Mouse (Mus musculus) testis, adult 2 months (tissue): Measurements from ENCODE around the gene Ahcy. TPM values are rescaled to one million over a fixed set of nuclear protein-coding genes. Genes with fewer than 3 reads are reported as not detected.
A peak's percentile ranks its signal among the peaks of the same experiment; 100 is the strongest.
"Not testable (repeated sequence)": the region's sequence is repeated elsewhere in the genome, so short reads cannot be mapped to it uniquely, and the experiment has no call there.

ENCODE experiments used
- H3K27ac ChIP-seq: fragments of 200-500 bp; 2 replicates; pipeline ENCODE4 v1.5.1; 2012; ENCODE audit warnings: low read depth, low read length; ENCODE audit not compliant: control insufficient read depth, insufficient read depth
- H3K27me3 ChIP-seq: fragments of 200-500 bp; 2 replicates; pipeline ENCODE4 v1.6.1; 2012; ENCODE audit warnings: mild to moderate bottlenecking, low read length, moderate library complexity; ENCODE audit not compliant: control insufficient read depth, insufficient read depth
- H3K36me3 ChIP-seq: fragments of 200-500 bp; 2 replicates; pipeline ENCODE4 v1.6.1; 2012; ENCODE audit warnings: mild to moderate bottlenecking, low read length; ENCODE audit not compliant: control insufficient read depth, insufficient read depth
- H3K4me1 ChIP-seq: fragments of 200-500 bp; 2 replicates; pipeline ENCODE4 v1.6.1; 2012; ENCODE audit warnings: low read length; ENCODE audit not compliant: control insufficient read depth, insufficient read depth
- H3K4me3 ChIP-seq: fragments of 200-500 bp; 2 replicates; pipeline ENCODE4 v1.5.1; 2012; ENCODE audit warnings: low read depth, mild to moderate bottlenecking, low read length, moderate library complexity, mixed read lengths; ENCODE audit not compliant: control insufficient read depth
- CTCF ChIP-seq: fragments of 200-500 bp; IDR thresholded peaks from 2 replicates; pipeline ENCODE4 v1.5.1; 2012; ENCODE audit warnings: low read depth, mild to moderate bottlenecking, inconsistent platforms, low read length, moderate library complexity; ENCODE audit not compliant: control insufficient read depth, insufficient read depth, insufficient replicate concordance
- POLR2A ChIP-seq: fragments of 200-500 bp; IDR thresholded peaks from 2 replicates; pipeline ENCODE4 v1.6.1; 2012; ENCODE audit warnings: low read depth, mild to moderate bottlenecking, inconsistent platforms, low read length, moderate library complexity; ENCODE audit not compliant: control insufficient read depth
- polyA plus RNA-seq: library from polyadenylated mRNA; depleted of rRNA; stranded (reverse); fragments of >200 nt; gene quantifications from 2 replicates; pipeline ENCODE4 v1.2.3, GENCODE M21; 2012

Ahcy gene
- polyA plus RNA-seq, 1 experiment, result 28.3 TPM

DNA sequence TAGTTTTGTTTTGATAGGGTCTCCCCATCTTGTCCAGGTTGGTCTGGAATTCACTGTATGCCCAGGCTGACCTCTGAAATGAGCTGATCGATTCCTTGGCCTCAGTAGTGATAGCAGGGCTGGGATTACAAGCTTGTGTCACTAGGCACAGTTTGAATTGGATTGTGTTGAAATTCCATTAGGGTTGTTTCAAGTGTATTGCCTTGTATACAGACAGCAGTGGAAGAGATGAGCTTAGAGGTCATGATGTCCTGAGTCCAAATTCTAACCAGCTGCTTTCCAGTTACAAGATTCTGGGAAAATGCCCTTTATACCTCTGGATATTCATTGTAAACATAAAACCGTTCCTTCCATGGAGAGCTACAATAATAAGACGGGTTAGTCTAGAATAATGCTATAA, 950 bp downstream of the Ahcy start:
- Histone ChIP-seq H3K4me3 (no peak overlapping the region; the same call in 1 of the 2 replicates), H3K4me1 (peaks cover 8% of the 10 kb centered on the region), H3K27me3 (no peaks in the 10 kb centered on the region), H3K36me3 (no peaks in the 10 kb centered on the region), H3K27ac (peak overlapping the region; percentile 75; the same call in 1 of the 2 replicates)
- TF ChIP-seq POLR2A (no peak), CTCF (no peak)

GRCm38 (mm10) chr2:155072353-155073145, 1.7 kb downstream of the Ahcy start:
- peaks cover 8% of the 10 kb centered on the region for H3K4me1 ChIP-seq
- no peak for TF ChIP-seq CTCF
- no peak overlapping the region for H3K27ac ChIP-seq
- no peaks in the 10 kb centered on the region for H3K27me3 ChIP-seq
- no peak overlapping the region for H3K4me3 ChIP-seq
- H3K36me3 ChIP-seq, result no peaks in the 10 kb centered on the region

DNA sequence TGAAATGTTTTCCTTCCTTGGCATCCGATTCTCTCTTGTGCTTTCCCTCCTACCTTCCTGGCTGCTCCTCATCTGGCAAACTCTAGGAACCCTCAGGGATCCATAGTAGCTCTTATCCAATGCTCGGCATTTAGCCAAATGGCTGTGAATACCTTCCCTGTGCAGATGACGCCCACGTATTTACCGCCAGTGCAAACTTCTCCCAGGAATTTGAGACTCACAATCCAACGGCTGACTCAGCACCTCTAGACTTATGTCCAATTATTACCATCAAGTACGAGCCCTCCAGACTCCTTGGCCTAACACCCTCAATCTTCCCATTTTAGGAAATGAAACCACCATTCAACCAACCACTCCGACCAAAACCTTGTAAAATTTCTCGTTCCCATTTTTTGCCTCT, 3.3 kb downstream of the Ahcy start:
- Histone ChIP-seq H3K36me3 (no peaks in the 10 kb centered on the region), H3K27me3 (no peaks in the 10 kb centered on the region), H3K4me1 (peaks cover 8% of the 10 kb centered on the region), H3K27ac (no peak overlapping the region), H3K4me3 (no peak overlapping the region)
- TF ChIP-seq POLR2A, result no peak
- no peak for TF ChIP-seq CTCF

DNA sequence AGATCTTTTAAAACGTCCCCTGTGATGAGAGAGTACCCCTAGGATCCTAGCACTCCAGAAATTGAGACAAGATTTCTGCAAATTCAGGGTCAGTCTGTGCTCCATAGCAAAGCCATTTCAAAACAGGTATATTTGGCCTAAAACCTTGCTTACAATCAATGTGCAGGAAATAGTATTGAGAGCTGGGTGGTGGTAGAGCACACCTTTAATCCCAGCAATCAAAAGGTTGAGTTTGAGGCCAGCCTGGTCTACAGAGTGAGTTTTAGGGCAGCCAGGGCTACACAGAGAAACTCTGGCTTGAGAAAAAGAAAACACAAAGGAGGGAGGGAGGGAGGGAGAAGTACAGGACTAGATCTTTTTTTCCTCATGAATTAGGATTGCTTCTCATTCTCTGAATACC, 16.9 kb downstream of the Ahcy start:
- Histone ChIP-seq H3K36me3 (peaks cover 1% of the 10 kb centered on the region; the same call in 1 of the 2 replicates), H3K4me1 (no peaks in the 10 kb centered on the region), H3K4me3 (no peak overlapping the region), H3K27me3 (no peaks in the 10 kb centered on the region), H3K27ac (no peak overlapping the region)
- no peak for TF ChIP-seq CTCF
- TF ChIP-seq POLR2A, result no peak

DNA sequence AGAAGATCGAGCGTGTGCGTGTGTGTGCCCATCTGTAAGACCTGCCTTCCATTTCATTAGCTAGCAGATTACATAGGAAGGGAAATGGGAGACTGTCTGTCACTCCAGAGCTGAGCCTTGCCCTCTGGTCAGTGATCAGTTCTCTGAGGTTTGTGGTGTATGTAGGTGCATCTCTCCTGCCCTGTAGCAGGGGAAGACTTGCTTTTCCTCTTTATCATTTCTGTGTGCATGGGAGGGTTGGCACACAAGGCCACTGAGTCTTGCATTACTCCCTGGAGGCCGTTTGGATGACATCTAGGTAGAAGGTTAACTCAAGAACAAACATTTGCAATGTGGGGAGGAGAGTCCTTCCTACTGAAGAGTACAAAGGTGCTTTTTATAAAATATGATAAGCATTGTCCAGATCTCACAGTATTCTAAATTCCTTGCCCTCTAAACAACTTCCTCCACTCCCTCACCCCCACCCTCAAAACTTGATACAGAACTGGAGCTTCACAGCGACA, 18.2 kb downstream of the Ahcy start:
- TF ChIP-seq POLR2A, result no peak
- TF ChIP-seq CTCF, result no peak
- Histone ChIP-seq H3K36me3 (no peaks in the 10 kb centered on the region), H3K4me3 (no peak overlapping the region), H3K27me3 (no peaks in the 10 kb centered on the region), H3K27ac (no peak overlapping the region), H3K4me1 (peaks cover 9% of the 10 kb centered on the region)

- TF ChIP-seq CTCF (no peak), POLR2A (no peak)
- Histone ChIP-seq H3K4me1 (peaks cover 15% of the 10 kb centered on the region), H3K27ac (no peak overlapping the region), H3K27me3 (no peaks in the 10 kb centered on the region), H3K36me3 (no peaks in the 10 kb centered on the region), H3K4me3 (no peak overlapping the region)
Measured at GRCm38 (mm10) chr2:155054672-155055071, 19.6 kb downstream of the Ahcy start.

- peaks cover 15% of the 10 kb centered on the region for H3K4me1 ChIP-seq
- not testable (repeated sequence) for H3K27me3 ChIP-seq, H3K4me3 ChIP-seq, H3K27ac ChIP-seq, H3K36me3 ChIP-seq
Measured at GRCm38 (mm10) chr2:155053512-155053911, 20.8 kb downstream of the Ahcy start.

DNA sequence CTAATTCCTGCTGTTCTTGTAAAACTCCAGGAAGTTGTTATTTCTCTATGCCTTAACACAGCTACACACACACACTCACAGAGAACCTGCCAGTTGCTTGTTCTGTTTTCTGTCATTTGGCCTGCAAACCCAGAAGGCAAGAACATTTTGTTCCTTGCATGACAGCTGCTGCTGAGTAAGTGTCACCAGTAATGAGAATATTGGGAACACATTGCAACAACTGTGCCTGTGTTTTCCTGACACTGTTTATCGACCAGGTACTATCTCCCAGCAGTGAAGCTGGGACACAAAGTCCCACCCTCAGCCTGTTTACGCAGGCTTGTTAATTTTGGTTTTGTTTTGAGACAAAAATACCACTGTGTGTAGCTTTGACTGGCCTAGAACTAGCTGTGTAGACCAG, 21.6 kb downstream of the Ahcy start:
- Histone ChIP-seq H3K4me3 (no peak overlapping the region), H3K4me1 (peaks cover 15% of the 10 kb centered on the region), H3K27me3 (no peaks in the 10 kb centered on the region), H3K36me3 (no peaks in the 10 kb centered on the region), H3K27ac (peak overlapping the region; percentile 72)
- TF ChIP-seq CTCF (no peak), POLR2A (no peak)
